Mouse (Mus musculus) stomach, embryonic 16.5 days (tissue): ENCODE measurements around the gene Fhl2. TPM values are rescaled to one million over a fixed set of nuclear protein-coding genes. Genes with fewer than 3 reads are reported as not detected.

ENCODE experiments used
- ATAC-seq: fragments of 200-750 bp; cut with Nextera tagmentation; 2 replicates; pipeline ENCODE4 v1.8.0; 2017; ENCODE audit warnings: moderate number of reproducible peaks, moderate TSS enrichment; ENCODE audit not compliant: insufficient read depth, low FRiP score
- H3K27ac ChIP-seq: fragments of 300-500 bp; sonication (generic); 2 replicates; pipeline ENCODE4 v1.5.1; 2014; ENCODE audit warnings: low read length
- H3K27me3 ChIP-seq: fragments of 300-500 bp; sonication (generic); 2 replicates; pipeline ENCODE4 v1.6.1; 2014; ENCODE audit warnings: low read length, control low read depth, mixed read lengths; ENCODE audit not compliant: control insufficient read depth, insufficient read depth
- H3K36me3 ChIP-seq: fragments of 300-500 bp; sonication (generic); 2 replicates; pipeline ENCODE4 v1.6.1; 2014; ENCODE audit warnings: low read length; ENCODE audit not compliant: control insufficient read depth, insufficient read depth
- H3K4me1 ChIP-seq: fragments of 300-500 bp; sonication (generic); 2 replicates; pipeline ENCODE4 v1.6.1; 2014; ENCODE audit warnings: low read length, control low read depth, mixed read lengths; ENCODE audit not compliant: control insufficient read depth, insufficient read depth
- H3K4me2 ChIP-seq: fragments of 300-500 bp; sonication (generic); 2 replicates; pipeline ENCODE4 v1.6.1; 2014; ENCODE audit warnings: low read depth, low read length, mixed read lengths
- H3K4me3 ChIP-seq: fragments of 300-500 bp; sonication (generic); replicated peaks from 2 replicates; pipeline ENCODE4 v1.5.1; 2014; ENCODE audit warnings: mild to moderate bottlenecking, low read length
- H3K9ac ChIP-seq: fragments of 300-500 bp; sonication (generic); 2 replicates; pipeline ENCODE4 v1.6.1; 2014; ENCODE audit warnings: low read length
- H3K9me3 ChIP-seq: fragments of 300-500 bp; sonication (generic); replicated peaks from 2 replicates; pipeline ENCODE4 v1.6.1; 2016; ENCODE audit warnings: low read length, control low read depth; ENCODE audit not compliant: control insufficient read depth
- WGBS: fragments of 180-500 bp; shearing (Covaris S2); extraction: QIAGEN DNeasy Blood & Tissue Kit; methylation state at CpG from one replicate; pipeline ENCODE4 v1.1.7; 2014; 5-methylcytosine and 5-hydroxymethylcytosine counted together
- polyA plus RNA-seq: library from polyadenylated mRNA; unstranded; fragments of >200 nt; fragmentation: Nextera tagmentation; extraction: Ambion mirVana; gene quantifications from 2 replicates; pipeline ENCODE4 v1.2.1, GENCODE M21; 2015

Fhl2 gene
- polyA plus RNA-seq, 1 experiment from 2014 or later = 91.2 TPM

GRCm38 (mm10) chr1:43168026-43168425 is 28.8 kb downstream of the Fhl2 start:
- 50% methylated on average over 5 of the region's 5 CpGs for WGBS
- ATAC-seq = no peak
- Histone ChIP-seq H3K4me1 (peaks cover 18% of the 10 kb centered on the region; the same call in 1 of the 2 replicates), H3K4me2 (no peak overlapping the region), H3K4me3 (no peak overlapping the region), H3K9ac (no peak overlapping the region), H3K27ac (peak overlapping the region; percentile 14; the same call in 1 of the 2 replicates), H3K9me3 (no peaks in the 10 kb centered on the region), H3K27me3 (no peaks in the 10 kb centered on the region), H3K36me3 (no peaks in the 10 kb centered on the region)

- no peaks in the 10 kb centered on the region for H3K9me3 ChIP-seq
- H3K4me1 ChIP-seq = peaks cover 33% of the 10 kb centered on the region
- no peaks in the 10 kb centered on the region for H3K27me3 ChIP-seq
- WGBS = 91% methylated on average over 5 of the region's 5 CpGs
- ATAC-seq = no peak
- no peak overlapping the region for H3K9ac ChIP-seq
- H3K27ac ChIP-seq = no peak overlapping the region
- no peak overlapping the region for H3K4me3 ChIP-seq
- no peak overlapping the region for H3K4me2 ChIP-seq
- no peaks in the 10 kb centered on the region for H3K36me3 ChIP-seq
Measured at GRCm38 (mm10) chr1:43164582-43164981, 32.2 kb downstream of the Fhl2 start.

GRCm38 (mm10) chr1:43163467-43164418 is 33.0 kb downstream of the Fhl2 start:
- peak overlapping the region; percentile 58 for H3K4me3 ChIP-seq
- peak overlapping the region; percentile 80 for H3K9ac ChIP-seq
- WGBS = 4% methylated on average over 61 of the region's 61 CpGs
- H3K36me3 ChIP-seq = no peaks in the 10 kb centered on the region
- H3K4me2 ChIP-seq = peak overlapping the region; percentile 69
- peak; percentile 94 for ATAC-seq
- peaks cover 38% of the 10 kb centered on the region for H3K4me1 ChIP-seq
- H3K9me3 ChIP-seq = no peaks in the 10 kb centered on the region
- peak overlapping the region; percentile 91 for H3K27ac ChIP-seq
- H3K27me3 ChIP-seq = no peaks in the 10 kb centered on the region

GRCm38 (mm10) chr1:43163084-43163466 is 33.7 kb downstream of the Fhl2 start:
- ATAC-seq = peak; percentile 27; the same call in 1 of the 2 replicates
- no peaks in the 10 kb centered on the region for H3K27me3 ChIP-seq
- peak overlapping the region; percentile 58 for H3K4me3 ChIP-seq
- no peaks in the 10 kb centered on the region for H3K9me3 ChIP-seq
- no peaks in the 10 kb centered on the region for H3K36me3 ChIP-seq
- H3K9ac ChIP-seq = peak overlapping the region; percentile 80
- H3K4me1 ChIP-seq = peaks cover 34% of the 10 kb centered on the region
- H3K4me2 ChIP-seq = peak overlapping the region; percentile 69
- H3K27ac ChIP-seq = peak overlapping the region; percentile 91
- 1% methylated on average over 5 of the region's 6 CpGs for WGBS

GRCm38 (mm10) chr1:43162394-43162793 is 34.4 kb downstream of the Fhl2 start:
- Histone ChIP-seq H3K9ac (peak overlapping the region; percentile 80), H3K4me1 (peaks cover 30% of the 10 kb centered on the region), H3K4me3 (peak overlapping the region; percentile 58), H3K9me3 (0 out of 2 replicates have a peak, but pooled peaks cover 4% of the 10 kb centered on the region), H3K27ac (peak overlapping the region; percentile 91; the same call in 1 of the 2 replicates), H3K27me3 (no peaks in the 10 kb centered on the region), H3K36me3 (peaks cover 4% of the 10 kb centered on the region; the same call in 1 of the 2 replicates), H3K4me2 (peak overlapping the region; percentile 69)
- WGBS = 81% methylated on average over 3 of the region's 3 CpGs
- ATAC-seq = no peak

GRCm38 (mm10) chr1:43159429-43159828 is 37.4 kb downstream of the Fhl2 start:
- Histone ChIP-seq H3K27me3 (no peaks in the 10 kb centered on the region), H3K27ac (peak overlapping the region; percentile 82), H3K4me1 (peaks cover 42% of the 10 kb centered on the region), H3K4me2 (peak overlapping the region; percentile 38), H3K36me3 (peaks cover 5% of the 10 kb centered on the region; the same call in 1 of the 2 replicates), H3K9me3 (0 out of 2 replicates have a peak, but pooled peaks cover 5% of the 10 kb centered on the region), H3K4me3 (peak overlapping the region; percentile 17), H3K9ac (peak overlapping the region; percentile 40; the same call in 1 of the 2 replicates)
- 26% methylated on average over 4 of the region's 4 CpGs for WGBS
- no peak for ATAC-seq

GRCm38 (mm10) chr1:43157907-43158306 is 38.9 kb downstream of the Fhl2 start:
- Histone ChIP-seq H3K4me2 (no peak overlapping the region), H3K9me3 (0 out of 2 replicates have a peak, but pooled peaks cover 5% of the 10 kb centered on the region), H3K27ac (no peak overlapping the region), H3K27me3 (no peaks in the 10 kb centered on the region), H3K4me3 (no peak overlapping the region), H3K36me3 (peaks cover 5% of the 10 kb centered on the region; the same call in 1 of the 2 replicates), H3K9ac (no peak overlapping the region), H3K4me1 (peaks cover 49% of the 10 kb centered on the region)
- WGBS = 91% methylated on average over 2 of the region's 2 CpGs
- ATAC-seq = no peak

- ATAC-seq = peak; percentile 41; the same call in 1 of the 2 replicates
- H3K9ac ChIP-seq = no peak overlapping the region
- no peak overlapping the region for H3K4me3 ChIP-seq
- H3K4me1 ChIP-seq = peaks cover 31% of the 10 kb centered on the region
- H3K4me2 ChIP-seq = 0 out of 2 replicates have a peak overlapping the region, but pooled peaks have one; percentile 1
- no peaks in the 10 kb centered on the region for H3K27me3 ChIP-seq
- peak overlapping the region; percentile 75 for H3K27ac ChIP-seq
- 0 out of 2 replicates have a peak, but pooled peaks cover 5% of the 10 kb centered on the region for H3K9me3 ChIP-seq
- WGBS = 38% methylated on average over 2 of the region's 2 CpGs
- peaks cover 5% of the 10 kb centered on the region; the same call in 1 of the 2 replicates for H3K36me3 ChIP-seq
Measured at GRCm38 (mm10) chr1:43154491-43154890, 42.3 kb downstream of the Fhl2 start.

GRCm38 (mm10) chr1:43153538-43153937 is 43.2 kb downstream of the Fhl2 start:
- Histone ChIP-seq H3K27ac (peak overlapping the region; percentile 81), H3K4me2 (no peak overlapping the region), H3K9me3 (0 out of 2 replicates have a peak, but pooled peaks cover 5% of the 10 kb centered on the region), H3K4me3 (no peak overlapping the region), H3K9ac (no peak overlapping the region), H3K4me1 (peaks cover 27% of the 10 kb centered on the region), H3K36me3 (peaks cover 5% of the 10 kb centered on the region; the same call in 1 of the 2 replicates), H3K27me3 (no peaks in the 10 kb centered on the region)
- ATAC-seq = no peak
- WGBS = 46% methylated on average over 5 of the region's 5 CpGs
